Mouse (Mus musculus) lung, adult 10 weeks (tissue): Measurements from ENCODE around the gene Pdcd10. TPM values are rescaled to one million over a fixed set of nuclear protein-coding genes. Genes with fewer than 3 reads are reported as not detected.

Source experiments
- polyA plus RNA-seq: library from polyadenylated mRNA; stranded (reverse); fragments of 350-450 nt; fragmentation: Illumina TruSeq; extraction: RNeasy Lipid Tissue Mini Kit (QIAGEN cat#74804); gene quantifications from one replicate; pipeline ENCODE4 v1.2.3, GENCODE M21; 2014; ENCODE audit warnings: low read depth, low replicate concordance; ENCODE audit not compliant: insufficient read depth

Gene Pdcd10
- 70.0 TPM for polyA plus RNA-seq

DNA sequence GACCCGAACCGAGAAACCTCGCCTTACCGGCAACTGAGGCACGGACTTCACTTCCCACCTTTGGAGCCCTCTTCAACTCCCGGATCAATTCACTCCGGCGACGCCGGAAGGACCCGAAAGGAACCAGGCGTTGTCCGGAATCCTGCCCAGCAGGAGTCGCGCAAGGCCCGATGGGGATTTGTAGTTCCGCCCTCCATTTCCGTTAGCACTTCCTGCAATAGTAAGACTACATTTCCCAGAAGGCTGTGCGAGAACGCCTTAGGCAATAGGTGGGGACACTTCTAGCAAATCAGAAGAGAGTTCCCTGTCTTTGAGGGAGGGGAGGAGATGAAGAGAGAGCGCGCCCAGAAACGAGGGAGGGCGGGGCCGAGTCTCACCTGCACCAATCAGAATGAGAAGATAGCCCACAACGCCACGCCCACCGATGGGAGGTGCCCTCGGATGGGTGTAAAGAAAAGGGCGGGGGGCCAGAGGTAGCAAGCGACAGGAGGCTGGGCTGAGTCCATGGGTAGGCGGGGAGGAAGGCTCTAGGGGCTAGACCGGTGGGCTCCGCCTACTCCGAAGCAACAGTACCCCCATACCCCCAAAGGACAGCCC lies at the start of gene Pdcd10:
Gene Pdcd10 (minus strand): TSS at position 162 of the 597 bp plus-strand sequence.

DNA sequence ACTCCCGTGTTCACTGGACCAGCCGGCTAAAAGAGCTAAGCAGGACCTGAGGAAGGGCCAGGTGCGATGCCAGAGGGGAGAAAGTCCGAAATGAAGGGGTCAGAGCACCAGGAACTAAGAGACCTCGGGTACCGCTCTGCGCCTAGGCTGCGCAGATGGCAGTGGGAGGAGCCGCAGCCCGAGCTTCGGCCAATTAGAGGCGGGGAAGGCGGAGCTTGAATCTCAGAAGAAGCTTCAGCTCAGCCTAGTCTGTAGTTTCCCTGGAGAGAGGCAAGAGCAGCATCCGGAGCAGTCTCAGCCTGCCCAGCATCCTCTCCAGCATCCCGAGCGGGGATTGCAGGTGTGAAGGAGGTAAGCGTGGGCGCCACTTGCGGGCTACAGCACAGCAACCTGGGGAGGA lies 636 bp upstream of the Pdcd10 start, which contains the start of gene Serpini1:
Gene Serpini1 (plus strand): TSS at position 256 of the 400 bp plus-strand sequence.

DNA sequence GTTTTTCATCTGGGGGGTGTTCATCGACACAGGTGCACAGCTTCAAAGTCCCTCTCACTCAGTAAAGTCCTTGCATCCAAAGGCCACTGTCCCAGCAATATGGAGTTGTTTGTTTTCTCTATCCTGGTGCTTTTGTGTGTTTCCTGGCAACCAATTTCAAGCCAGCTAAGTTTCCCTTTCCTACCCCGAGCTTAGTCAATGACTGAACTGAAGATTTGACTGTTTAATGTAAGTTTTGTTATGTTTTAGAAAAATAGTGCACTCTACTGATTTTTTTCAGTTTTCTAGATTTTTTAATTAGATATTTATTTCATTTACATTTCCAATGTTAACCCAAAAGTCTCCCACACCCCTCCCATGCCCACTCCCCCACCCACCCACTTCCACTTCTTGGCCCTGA lies 74.6 kb downstream of the Pdcd10 start, which contains the start of gene Wdr49:
Gene Wdr49 (minus strand): TSS at position 101 of the 400 bp plus-strand sequence.

Other genes with a start within 250 kb of the Pdcd10 start
- 0.15 TPM for gene Wdr49, start 74.7 kb downstream of the Pdcd10 start, polyA plus RNA-seq
- 0.80 TPM for gene Serpini1, start 691 bp upstream of the Pdcd10 start, polyA plus RNA-seq
- not detected for gene Gm29133, start 191.3 kb upstream of the Pdcd10 start, polyA plus RNA-seq